Mouse (Mus musculus) stomach, postnatal 0 days (tissue): ENCODE results near the gene Vsig10. TPM values are rescaled to one million over a fixed set of nuclear protein-coding genes. Genes with fewer than 3 reads are reported as not detected.
A peak's percentile ranks its signal among the peaks of the same experiment; 100 is the strongest.

Experiments used
- ATAC-seq: fragments of 200-750 bp; cut with Nextera tagmentation; 2 replicates; pipeline ENCODE4 v1.8.0; 2017; ENCODE audit not compliant: low FRiP score, low TSS enrichment
- DNase-seq: peaks from one replicate; pipeline ENCODE4 v3.0.0-alpha.2; 2016; ENCODE audit warnings: low spot score
- H3K27ac ChIP-seq: fragments of 300-500 bp; sonication (generic); replicated peaks from 2 replicates; pipeline ENCODE4 v1.5.1; 2014; ENCODE audit warnings: mild to moderate bottlenecking, control low read depth
- H3K27me3 ChIP-seq: fragments of 300-500 bp; sonication (generic); 2 replicates; pipeline ENCODE4 v1.6.1; 2014; ENCODE audit warnings: low read length; ENCODE audit not compliant: control insufficient read depth, insufficient read depth
- H3K36me3 ChIP-seq: fragments of 300-500 bp; sonication (generic); 2 replicates; pipeline ENCODE4 v1.6.1; 2014; ENCODE audit warnings: low read length, mixed read lengths; ENCODE audit not compliant: control insufficient read depth, insufficient read depth
- H3K4me1 ChIP-seq: fragments of 300-500 bp; sonication (generic); replicated peaks from 2 replicates; pipeline ENCODE4 v1.6.1; 2014; ENCODE audit warnings: antibody characterized with exemption; ENCODE audit not compliant: control insufficient read depth, insufficient read depth
- H3K4me2 ChIP-seq: fragments of 300-500 bp; sonication (generic); replicated peaks from 2 replicates; pipeline ENCODE4 v1.6.1; 2014; ENCODE audit warnings: low read depth, mild to moderate bottlenecking, control low read depth, moderate library complexity
- H3K4me3 ChIP-seq: fragments of 300-500 bp; sonication (generic); 2 replicates; pipeline ENCODE4 v1.5.1; 2014; ENCODE audit warnings: low read depth, low read length, control low read depth
- H3K9ac ChIP-seq: fragments of 300-500 bp; sonication (generic); 2 replicates; pipeline ENCODE4 v1.6.1; 2014; ENCODE audit warnings: mild to moderate bottlenecking, low read length, control low read depth, mixed read lengths
- H3K9me3 ChIP-seq: fragments of 300-500 bp; sonication (generic); 2 replicates; pipeline ENCODE4 v1.6.1; 2016; ENCODE audit warnings: low read length; ENCODE audit not compliant: control insufficient read depth
- CTCF ChIP-seq: IDR thresholded peaks from 2 replicates; pipeline ENCODE4 v1.5.1; 2016; ENCODE audit warnings: antibody characterized with exemption, low read depth, mild to moderate bottlenecking, moderate library complexity
- EP300 ChIP-seq: optimal IDR thresholded peaks from 2 replicates; pipeline ENCODE3; 2016; ENCODE audit warnings: antibody characterized with exemption
- WGBS: fragments of 180-500 bp; shearing (Covaris S2); extraction: QIAGEN DNeasy Blood & Tissue Kit; methylation state at CpG from one replicate; pipeline ENCODE4 v1.1.7; 2014; 5-methylcytosine and 5-hydroxymethylcytosine counted together
- polyA plus RNA-seq: library from polyadenylated mRNA; unstranded; fragments of >200 nt; fragmentation: Nextera tagmentation; extraction: Ambion mirVana; gene quantifications from 2 replicates; pipeline ENCODE4 v1.2.1, GENCODE M21; 2015

Gene Vsig10
- polyA plus RNA-seq, 1 experiment from 2014 or later: 9.9 TPM

DNA sequence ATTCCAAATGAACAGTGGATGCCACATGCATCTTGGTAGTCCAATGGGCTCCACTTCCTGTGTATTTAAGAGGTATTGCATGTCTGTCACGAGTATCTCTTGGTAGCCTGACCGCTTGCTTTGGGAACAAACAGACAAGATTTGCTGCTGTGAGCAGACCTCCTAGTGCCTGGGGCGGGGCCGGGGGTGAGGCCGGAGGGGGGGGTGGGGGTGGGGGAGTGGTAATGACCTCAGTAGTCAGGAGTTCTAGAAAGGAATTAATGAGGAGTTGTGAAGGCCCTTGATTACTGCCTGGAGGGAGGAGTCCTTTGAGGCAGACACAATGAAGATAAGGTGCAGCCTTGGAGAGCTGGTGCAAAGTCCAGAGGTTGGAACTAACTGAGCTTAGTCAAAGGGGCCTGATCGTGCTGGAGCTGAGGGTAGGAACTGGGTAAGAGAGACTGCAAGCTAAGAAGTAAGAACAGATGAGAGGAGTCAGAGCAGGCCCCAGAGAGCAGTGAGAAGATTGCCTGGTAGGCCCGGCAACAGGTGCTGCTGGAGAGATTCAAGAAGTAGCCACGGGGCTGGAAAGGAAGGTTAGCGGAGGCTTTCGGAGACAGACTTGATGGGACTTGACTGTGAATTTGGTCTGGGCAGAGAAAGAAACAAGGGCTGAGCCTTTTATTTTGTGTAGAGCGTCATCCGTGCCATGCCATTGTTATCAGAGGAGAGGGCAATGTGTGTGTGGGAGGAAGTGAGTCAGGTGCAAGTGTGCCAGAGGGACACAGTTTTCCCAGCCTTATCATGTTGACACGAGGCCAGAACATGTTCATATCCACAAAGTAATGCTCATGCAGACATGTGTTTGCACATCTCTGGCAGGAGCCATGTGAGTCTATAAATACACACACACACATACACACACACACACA is 42.0 kb downstream of the Vsig10 start:
- WGBS: 33% methylated on average over 13 of the region's 13 CpGs
- H3K4me2 ChIP-seq: peak overlapping the region; percentile 31; the same call in 1 of the 2 replicates
- no peaks in the 10 kb centered on the region for H3K27me3 ChIP-seq
- ATAC-seq: peak; percentile 84
- no peak for TF ChIP-seq CTCF
- no peak for TF ChIP-seq EP300
- peaks cover 8% of the 10 kb centered on the region for H3K4me1 ChIP-seq
- H3K4me3 ChIP-seq: no peak overlapping the region
- no peak overlapping the region for H3K9ac ChIP-seq
- H3K9me3 ChIP-seq: no peaks in the 10 kb centered on the region
- DNase-seq: peak; percentile 84
- H3K27ac ChIP-seq: peak overlapping the region; percentile 91
- peaks cover 3% of the 10 kb centered on the region; the same call in 1 of the 2 replicates for H3K36me3 ChIP-seq

DNA sequence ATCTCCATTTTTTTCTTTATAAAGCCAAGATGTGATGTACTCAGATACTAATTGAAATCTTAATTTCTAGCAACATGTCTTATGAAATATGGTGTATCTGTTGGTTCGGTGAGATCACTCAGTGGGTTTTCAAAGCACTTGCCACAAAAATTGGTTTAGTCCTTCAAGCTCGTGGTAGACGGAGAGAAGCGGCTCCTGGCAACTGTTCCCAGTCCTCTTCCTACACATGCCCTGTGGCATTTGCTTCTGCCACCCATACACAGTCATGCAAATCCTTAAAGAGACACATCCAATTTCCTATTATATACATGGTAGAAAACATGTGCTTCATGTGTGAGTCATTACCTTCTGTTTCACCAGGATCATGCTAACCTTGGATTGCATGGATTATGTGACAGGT is 42.7 kb downstream of the Vsig10 start:
- Histone ChIP-seq H3K9ac (no peak overlapping the region), H3K27me3 (no peaks in the 10 kb centered on the region), H3K9me3 (no peaks in the 10 kb centered on the region), H3K4me1 (peaks cover 8% of the 10 kb centered on the region), H3K4me3 (no peak overlapping the region), H3K4me2 (no peak overlapping the region), H3K27ac (peak overlapping the region; percentile 87; the same call in 1 of the 2 replicates), H3K36me3 (peaks cover 4% of the 10 kb centered on the region; the same call in 1 of the 2 replicates)
- no peak for ATAC-seq
- 82% methylated on average over 4 of the region's 4 CpGs for WGBS
- DNase-seq: no peak
- no peak for TF ChIP-seq EP300
- no peak for TF ChIP-seq CTCF

GRCm38 (mm10) chr5:117363066-117363782 is 44.3 kb downstream of the Vsig10 start:
- Histone ChIP-seq H3K4me1 (peaks cover 8% of the 10 kb centered on the region), H3K27ac (peak overlapping the region; percentile 87), H3K36me3 (peaks cover 4% of the 10 kb centered on the region; the same call in 1 of the 2 replicates), H3K4me3 (no peak overlapping the region), H3K4me2 (peak overlapping the region; percentile 0; the same call in 1 of the 2 replicates), H3K9ac (peak overlapping the region; percentile 8; the same call in 1 of the 2 replicates), H3K27me3 (no peaks in the 10 kb centered on the region), H3K9me3 (no peaks in the 10 kb centered on the region)
- TF ChIP-seq EP300 (no peak), CTCF (no peak)
- ATAC-seq (peak; percentile 71), DNase-seq (peak; percentile 84)
- 43% methylated on average over 15 of the region's 15 CpGs for WGBS

- DNase-seq (no peak), ATAC-seq (no peak)
- no peak for TF ChIP-seq CTCF
- no peak for TF ChIP-seq EP300
- 86% methylated on average over 3 of the region's 3 CpGs for WGBS
- Histone ChIP-seq H3K27me3 (no peaks in the 10 kb centered on the region), H3K4me2 (no peak overlapping the region), H3K9ac (no peak overlapping the region), H3K9me3 (no peaks in the 10 kb centered on the region), H3K4me1 (peaks cover 6% of the 10 kb centered on the region), H3K27ac (peak overlapping the region; percentile 40; the same call in 1 of the 2 replicates), H3K4me3 (no peak overlapping the region), H3K36me3 (peaks cover 12% of the 10 kb centered on the region; the same call in 1 of the 2 replicates)
Observed at GRCm38 (mm10) chr5:117364821-117365220, 45.9 kb downstream of the Vsig10 start.

GRCm38 (mm10) chr5:117365904-117366561 is 47.1 kb downstream of the Vsig10 start:
- Histone ChIP-seq H3K27me3 (no peaks in the 10 kb centered on the region), H3K4me2 (no peak overlapping the region), H3K4me1 (peaks cover 3% of the 10 kb centered on the region; the same call in 1 of the 2 replicates), H3K9me3 (no peaks in the 10 kb centered on the region), H3K4me3 (no peak overlapping the region), H3K9ac (no peak overlapping the region), H3K36me3 (peaks cover 18% of the 10 kb centered on the region; the same call in 1 of the 2 replicates), H3K27ac (peak overlapping the region; percentile 40)
- DNase-seq: no peak
- ATAC-seq: peak; percentile 76
- 68% methylated on average over 13 of the region's 13 CpGs for WGBS
- no peak for TF ChIP-seq CTCF
- TF ChIP-seq EP300: no peak
